Mouse (Mus musculus) liver, adult 10 weeks (tissue): ENCODE data around the gene Cdnf. TPM values are rescaled to one million over a fixed set of nuclear protein-coding genes. Genes with fewer than 3 reads are reported as not detected.

ENCODE experiments used
- polyA plus RNA-seq: library from polyadenylated mRNA; stranded (reverse); fragments of 350-450 nt; fragmentation: Illumina TruSeq; extraction: RNeasy Lipid Tissue Mini Kit (QIAGEN cat#74804); gene quantifications from one replicate; pipeline ENCODE4 v1.2.3, GENCODE M21; 2014; ENCODE audit warnings: low read depth, low replicate concordance

Gene Cdnf
- polyA plus RNA-seq, result 0.66 TPM

DNA sequence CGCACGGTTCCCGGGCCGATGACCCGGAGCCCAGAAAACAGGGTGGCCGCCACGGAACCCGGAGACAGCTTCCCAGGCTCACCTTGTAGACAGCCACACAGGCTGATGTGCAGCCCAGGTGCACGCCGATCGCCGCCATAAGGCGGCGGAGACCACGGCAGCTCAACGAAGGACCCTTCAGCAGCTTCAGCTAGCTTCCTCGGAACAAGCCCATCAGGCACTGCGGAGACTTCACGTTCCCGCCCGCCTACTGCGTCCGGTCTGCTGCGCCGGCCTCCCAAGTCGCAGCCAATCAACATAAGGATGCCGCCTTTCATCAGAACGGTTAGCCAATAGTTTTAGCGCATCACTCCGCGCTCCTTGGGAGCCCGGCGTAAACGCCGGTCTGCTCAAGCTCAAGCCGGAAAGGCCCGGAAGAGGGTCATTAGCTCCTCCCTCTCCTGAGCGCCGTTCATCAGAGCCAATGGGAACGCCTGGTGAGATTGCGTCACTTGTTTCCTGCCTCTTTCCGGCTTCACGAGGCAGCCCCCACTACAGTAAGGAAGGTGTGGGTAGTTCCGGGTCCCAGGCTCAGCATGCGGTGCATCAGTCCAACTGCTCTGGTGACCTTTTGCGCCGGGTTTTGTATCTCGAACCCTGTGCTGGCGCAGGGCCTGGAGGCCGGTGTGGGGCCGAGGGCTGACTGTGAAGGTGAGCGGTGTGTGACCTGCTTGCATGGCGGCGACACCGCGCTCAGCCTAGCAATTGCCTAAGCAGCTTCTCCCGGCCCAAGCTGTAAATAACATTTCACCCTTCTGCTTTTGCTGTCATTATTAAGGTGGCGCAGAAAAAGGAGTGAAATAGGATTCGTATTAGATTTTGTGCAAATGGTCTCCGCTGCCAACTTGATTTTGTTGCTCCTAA, at the start of gene Cdnf, which contains the start of the genes Gm45902 and Hspa14:
Gene Cdnf (plus strand): TSS at position 479 of the 903 bp plus-strand sequence.
Gene Gm45902 (minus strand): TSS at position 239 of the 903 bp plus-strand sequence.
Gene Hspa14 (minus strand): TSS at position 263 of the 903 bp plus-strand sequence.

DNA sequence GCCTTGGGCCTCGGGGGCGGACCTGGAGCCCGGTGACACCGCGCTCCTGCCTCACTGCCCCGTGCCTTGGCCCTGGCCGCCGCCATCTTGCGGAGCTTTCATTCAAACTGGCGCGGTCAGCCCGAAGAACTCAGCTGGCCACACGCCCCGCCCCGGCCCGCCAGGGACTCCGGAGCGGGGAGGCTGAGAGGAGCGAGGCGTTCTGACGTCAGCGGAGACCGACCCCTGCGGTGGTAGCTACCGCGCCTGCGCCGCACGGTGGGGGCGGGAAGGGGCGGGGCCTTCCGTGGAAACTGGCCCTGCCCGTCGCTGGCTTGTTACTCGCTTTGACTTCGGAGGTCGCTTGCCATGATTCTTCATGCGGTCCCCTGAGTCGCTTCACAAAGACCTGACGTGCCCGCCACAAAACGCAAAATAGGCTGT, 38.0 kb upstream of the Cdnf start, which contains the start of gene Suv39h2:
Gene Suv39h2 (minus strand): TSS at position 171 of the 423 bp plus-strand sequence.

DNA sequence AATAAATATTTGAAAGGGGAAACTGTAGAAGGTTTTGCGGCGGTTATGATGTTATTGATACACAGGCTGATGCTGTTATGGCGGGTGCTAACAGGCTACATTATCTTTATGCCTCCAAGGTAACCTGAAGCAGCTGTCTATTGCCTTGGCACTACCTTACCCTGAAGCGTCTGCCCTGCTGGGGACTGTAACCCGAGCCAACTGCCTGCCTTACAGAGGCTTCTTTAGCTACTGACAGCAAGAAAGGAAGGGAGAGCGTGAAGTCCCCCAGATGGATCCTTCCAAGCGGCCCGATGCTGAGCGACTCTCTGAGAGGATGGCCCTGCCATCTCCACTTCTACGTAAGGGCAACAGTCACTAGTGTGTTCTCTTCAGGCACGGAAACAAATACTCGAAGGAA, 57.4 kb downstream of the Cdnf start, which contains the start of gene Fam107b:
Gene Fam107b (plus strand): TSS at position 303 of the 400 bp plus-strand sequence.

Other genes starting within 250 kb of the Cdnf start
- 29.7 TPM for gene Nmt2, start 228.8 kb upstream of the Cdnf start, polyA plus RNA-seq
- 3.2 TPM for gene Rpp38, start 180.4 kb upstream of the Cdnf start, polyA plus RNA-seq
- gene Acbd7, start 176.9 kb upstream of the Cdnf start, polyA plus RNA-seq, result not detected
- not detected for gene Olah, start 115.8 kb upstream of the Cdnf start, polyA plus RNA-seq
- gene Meig1, start 90.4 kb upstream of the Cdnf start, polyA plus RNA-seq, result not detected
- 5.5 TPM for gene Dclre1c, start 88.9 kb upstream of the Cdnf start, polyA plus RNA-seq
- 0.93 TPM for gene Suv39h2, start 38.0 kb upstream of the Cdnf start, polyA plus RNA-seq
- 0.64 TPM for gene Gm45902, start 240 bp upstream of the Cdnf start, polyA plus RNA-seq
- 17.8 TPM for gene Hspa14, start 216 bp upstream of the Cdnf start, polyA plus RNA-seq
- 144 TPM for gene Fam107b, start 57.5 kb downstream of the Cdnf start, polyA plus RNA-seq